Mouse (Mus musculus): ENCODE measurements around the gene 2700049A03Rik.

- TF ChIP-seq HCFC1 (IDR thresholded peaks at IDR 0.05; ENCODE audit: low read depth, low read length) (no peak), MEF2A (IDR thresholded peaks at IDR 0.05; ENCODE audit: borderline replicate concordance, low read depth, low read length) (no peak), POLR2A (IDR thresholded peaks at IDR 0.05; ENCODE audit: low read depth, low read length) (no peak), SIN3A (IDR thresholded peaks at IDR 0.05; ENCODE audit: low read length) (no peak), CHD2 (IDR thresholded peaks at IDR 0.05; ENCODE audit: low read length) (no peak)
Measured at GRCm38 (mm10) chr12:71141189-71141588, 4.5 kb downstream of the 2700049A03Rik start.
